26 mouse cellular contexts compared by ENCODE assay signal in genomic region chr1:62328808-62329207, GRCm38 (mm10).
DNase-seq lines count a peak whose midpoint lies in the region; ATAC-seq lines count a peak whose summit lies in the region.
"Had no signal": no experiment of that assay in that cellular context is flagged by ENCODE, and none has a peak within 500 bp of the region (broad histone marks: within the 10 kb centered on the region; RNA-seq: fewer than 3 reads in every experiment).

No protein-coding gene starts in this region.

- no peak overlapping the region for H3K4me2 ChIP-seq in heart, embryonic 15.5 days
- H3K4me2 ChIP-seq: hindbrain, embryonic 14.5 days; limb, embryonic 12.5 days; liver, embryonic 13.5 days; midbrain, embryonic 11.5 days had no signal

- 0 out of 2 replicates have a peak overlapping the region, but pooled peaks have one; percentile 4 for H3K27ac ChIP-seq in heart, embryonic 15.5 days
- H3K27ac ChIP-seq: forebrain, embryonic 10.5 days; hindbrain, embryonic 14.5 days; layer of hippocampus, adult 2 months; limb, embryonic 12.5 days; liver, embryonic 13.5 days had no signal

- WGBS in heart, embryonic 15.5 days: 20% methylated on average over 3 of the region's 3 CpGs

- peaks cover 8% of the 10 kb centered on the region for H3K4me1 ChIP-seq in heart, embryonic 15.5 days (replicated peaks)
- H3K4me1 ChIP-seq: liver, embryonic 13.5 days had no signal

- H3K36me3 ChIP-seq in heart, embryonic 15.5 days: no peaks in the 10 kb centered on the region
- H3K36me3 ChIP-seq: forebrain, embryonic 10.5 days; G1E; limb, embryonic 12.5 days; liver, embryonic 13.5 days had no signal

- no peak for DNase-seq in heart, postnatal 36 days
- DNase-seq in kidney, postnatal 14 days: peak; percentile 24
- no peak for DNase-seq in kidney, postnatal 36 days
- DNase-seq in lung, postnatal 10 days: peak; percentile 31
- DNase-seq in lung, postnatal 25 days (ENCODE audit: low spot score): no peak
- no peak for DNase-seq in layer of hippocampus, adult 8-10 months (ENCODE audit: low spot score in 2 of 2)
- DNase-seq: B cell, adult 2 months; cerebellum, adult 18-20 months; cerebellum, postnatal 14 days; forebrain, postnatal 0 days; gastrocnemius, postnatal 25 days; heart, adult 18-20 months; layer of hippocampus, postnatal 36 days; liver, embryonic 13.5 days; right cerebral cortex, postnatal 4 days; thymus, postnatal 14 days had no signal

- H3K9ac ChIP-seq in heart, embryonic 15.5 days: no peak overlapping the region
- H3K9ac ChIP-seq: forebrain, postnatal 0 days; hindbrain, embryonic 14.5 days; limb, embryonic 12.5 days; liver, embryonic 13.5 days had no signal

- no peak overlapping the region for H3K4me3 ChIP-seq in heart, embryonic 15.5 days
- H3K4me3 ChIP-seq: forebrain, embryonic 10.5 days; layer of hippocampus, adult 2 months; limb, embryonic 12.5 days; liver, embryonic 13.5 days had no signal

- no peaks in the 10 kb centered on the region for H3K27me3 ChIP-seq in heart, embryonic 15.5 days
- H3K27me3 ChIP-seq: CH12.LX; liver, embryonic 13.5 days; Patski had no signal

- ATAC-seq in heart, embryonic 15.5 days (replicated peaks; ENCODE audit: insufficient number of reproducible peaks, insufficient read depth, low FRiP score, low read depth): no peak
- ATAC-seq: forebrain, postnatal 0 days; inflammation-experienced regulatory T-cells, adult 6 months; Patski had no signal

- intact Hi-C loops in heart, postnatal 36 days (cut with DNase I): loop anchor here (5.0 kb wide), 1 partner anchor 368 kb away; no protein-coding TSS in a partner anchor

- no peaks in the 10 kb centered on the region for H3K9me3 ChIP-seq in heart, embryonic 15.5 days (replicated peaks)
- H3K9me3 ChIP-seq: forebrain, embryonic 10.5 days; G1E; limb, embryonic 12.5 days; liver, embryonic 13.5 days had no signal

Comparison
In these comparisons a context has a peak if more than half of its experiments do, and no peak if none do; other contexts are left out.
1. DNase-seq: peak in kidney, postnatal 14 days (single experiment) and lung, postnatal 10 days (single experiment); none in heart, postnatal 36 days (0 of 2), kidney, postnatal 36 days (0 of 2), lung, postnatal 25 days (single experiment) and layer of hippocampus, adult 8-10 months (0 of 2).